Mouse (Mus musculus): Measurements from ENCODE around the gene Caskin1.

DNA sequence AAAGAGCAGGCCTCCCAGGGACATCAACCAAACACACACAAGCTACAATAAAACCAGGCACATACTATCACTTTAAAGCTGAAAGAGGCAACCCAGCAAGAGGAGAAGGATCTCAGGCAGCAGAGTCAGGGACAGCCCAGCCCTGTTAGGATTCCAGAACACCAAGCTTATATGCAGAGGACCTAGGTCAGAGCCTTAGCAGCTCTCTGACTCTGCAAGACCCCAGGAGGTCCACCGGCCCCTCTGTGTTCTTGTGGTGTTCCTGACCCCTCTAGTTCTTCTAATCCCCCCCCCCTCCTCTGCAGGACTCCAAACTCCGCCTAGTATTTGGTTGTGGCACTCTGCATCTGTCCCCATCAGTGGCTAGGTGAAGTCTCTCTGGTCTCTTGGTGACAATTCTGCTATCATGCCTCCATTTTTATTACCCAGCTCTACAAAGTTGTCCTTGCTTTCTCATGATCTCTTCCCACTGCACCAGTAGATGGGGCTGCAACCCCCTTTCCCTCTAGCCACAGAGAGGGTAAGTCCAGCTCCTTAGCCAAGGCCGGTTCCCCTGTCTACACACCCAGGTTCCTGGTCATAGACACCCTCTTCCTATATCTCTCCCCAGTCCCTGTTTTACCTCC, 8.1 kb upstream of the Caskin1 start:
- TF ChIP-seq CTCF (IDR thresholded peaks at IDR 0.05) (peak; percentile 51), EP300 (IDR thresholded peaks at IDR 0.05) (no peak)

Measured in lung, postnatal 0 days (tissue).